Mouse (Mus musculus) lung, postnatal 0 days (tissue): Measurements from ENCODE around the gene Hps4.

ENCODE experiments used
- CTCF ChIP-seq: IDR thresholded peaks from 2 replicates; pipeline ENCODE4 v1.5.1; 2016; ENCODE audit warnings: antibody characterized with exemption, mild to moderate bottlenecking
- EP300 ChIP-seq: IDR thresholded peaks from 2 replicates; pipeline ENCODE4 v1.6.1; 2016; ENCODE audit warnings: antibody characterized with exemption, mild to moderate bottlenecking, control low read depth

DNA sequence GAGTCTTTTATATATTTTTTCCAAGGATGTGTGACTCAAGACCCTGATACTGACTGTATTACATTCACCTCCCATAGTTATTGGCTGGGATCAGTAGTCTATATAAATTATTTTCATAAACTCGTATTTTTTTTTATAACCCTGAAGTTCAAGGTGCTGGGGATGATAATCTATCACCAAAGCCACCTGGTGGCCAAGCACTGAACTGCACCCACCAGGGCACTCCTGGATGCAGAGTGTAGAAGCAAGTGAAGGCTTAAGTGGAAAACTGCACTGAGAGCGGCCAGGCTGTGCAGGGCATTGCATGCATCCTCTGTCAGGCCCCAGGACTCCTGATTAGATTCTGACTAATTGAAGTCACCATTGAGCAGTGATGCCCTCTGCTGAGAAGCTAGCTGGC, 84.4 kb downstream of the Hps4 start:
- TF ChIP-seq EP300, result no peak
- peak; percentile 82 for TF ChIP-seq CTCF
